Mouse (Mus musculus) liver (tissue): ENCODE measurements around the gene Yipf4.

Experiments
- DNase-seq: peaks from one replicate; pipeline ENCODE4 v3.0.0-alpha.2; 2020; ENCODE audit warnings: mixed read lengths

Yipf4 gene

DNA sequence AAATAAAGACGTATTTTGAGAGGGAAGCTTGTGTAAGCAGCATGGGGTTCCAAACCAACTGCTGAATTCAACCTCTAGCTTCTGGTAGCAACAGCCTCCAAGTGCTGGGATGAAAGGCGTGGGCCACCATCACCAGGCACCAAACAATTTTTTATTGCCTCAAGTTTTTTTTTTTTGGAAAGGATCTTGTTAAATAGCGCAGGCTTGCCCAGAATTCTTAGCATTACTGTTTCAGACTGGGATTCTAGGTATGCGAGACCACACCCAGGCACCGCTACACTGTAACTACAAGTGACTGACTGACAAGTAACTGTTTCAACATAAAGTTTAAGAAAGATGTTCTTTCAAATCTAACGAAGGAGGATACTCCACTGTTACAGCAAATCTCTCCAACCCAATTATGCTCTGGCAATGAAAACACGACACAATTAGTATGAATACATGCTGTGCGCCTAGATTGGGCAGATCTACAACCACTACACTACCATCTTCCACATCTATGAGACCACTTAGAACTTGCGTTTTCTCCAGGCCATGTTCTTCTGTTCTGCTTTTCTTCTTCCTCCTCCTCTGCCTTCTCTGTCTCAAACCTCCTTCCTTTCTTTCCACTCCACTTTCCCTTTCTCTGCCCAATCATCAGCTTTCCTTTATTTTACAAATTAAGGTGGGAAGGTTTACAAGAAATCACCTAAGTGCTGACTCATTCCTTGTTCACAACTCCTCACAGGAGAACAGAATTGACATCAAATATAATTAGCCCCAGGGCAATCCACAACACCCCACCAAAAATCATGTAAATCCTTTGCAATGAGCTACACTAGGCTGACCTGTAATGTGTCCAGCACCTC is 37.7 kb downstream of the Yipf4 start:
- no peak for DNase-seq

DNA sequence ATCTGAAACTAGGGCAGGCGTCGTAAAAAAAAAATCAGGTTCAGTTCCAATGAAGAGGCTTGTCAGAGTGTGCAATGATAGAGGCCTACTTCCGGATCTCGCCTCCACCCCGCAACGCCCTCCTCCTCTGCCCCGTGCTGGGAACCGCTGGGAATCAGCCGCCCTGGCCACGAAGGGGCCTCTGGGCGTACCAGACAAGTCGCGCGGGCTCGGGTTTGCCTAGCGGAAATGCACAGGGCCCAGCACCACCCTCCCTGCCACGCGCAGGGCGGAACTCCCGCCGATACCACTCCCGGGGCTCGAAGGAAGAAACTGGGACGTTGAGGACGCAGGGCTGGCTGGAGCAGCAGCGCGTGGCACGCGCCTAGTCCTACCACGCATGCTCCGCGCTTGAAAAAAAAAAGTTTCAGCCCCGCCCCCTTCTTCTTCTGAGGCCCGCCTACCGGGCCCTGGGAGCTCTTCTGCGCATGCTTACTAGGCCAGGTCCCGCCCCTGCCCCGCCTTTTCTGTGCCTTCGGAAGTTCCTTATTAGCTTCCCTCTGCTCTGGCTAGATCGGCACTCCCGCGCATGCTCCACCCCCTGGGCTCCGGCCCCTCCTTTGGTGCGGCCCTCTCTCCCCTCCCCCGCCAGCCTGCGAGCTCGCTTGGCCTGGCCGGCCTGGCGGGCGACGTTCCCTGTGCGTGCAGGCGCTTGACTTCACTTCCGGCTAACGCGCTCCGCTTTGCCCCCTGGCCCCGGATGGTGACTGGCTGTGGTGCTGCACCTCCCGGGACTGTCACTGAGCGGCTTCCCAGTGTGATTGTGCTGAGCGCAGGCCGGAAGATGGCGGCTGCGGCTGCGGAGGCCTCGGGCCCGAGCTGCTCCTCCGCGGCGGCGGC is 38.7 kb downstream of the Yipf4 start, which contains the start of gene Birc6:
Gene Birc6, plus strand, starts transcription at position 567 of the 879 bp plus-strand sequence.
- DNase-seq, result peak; percentile 100

DNA sequence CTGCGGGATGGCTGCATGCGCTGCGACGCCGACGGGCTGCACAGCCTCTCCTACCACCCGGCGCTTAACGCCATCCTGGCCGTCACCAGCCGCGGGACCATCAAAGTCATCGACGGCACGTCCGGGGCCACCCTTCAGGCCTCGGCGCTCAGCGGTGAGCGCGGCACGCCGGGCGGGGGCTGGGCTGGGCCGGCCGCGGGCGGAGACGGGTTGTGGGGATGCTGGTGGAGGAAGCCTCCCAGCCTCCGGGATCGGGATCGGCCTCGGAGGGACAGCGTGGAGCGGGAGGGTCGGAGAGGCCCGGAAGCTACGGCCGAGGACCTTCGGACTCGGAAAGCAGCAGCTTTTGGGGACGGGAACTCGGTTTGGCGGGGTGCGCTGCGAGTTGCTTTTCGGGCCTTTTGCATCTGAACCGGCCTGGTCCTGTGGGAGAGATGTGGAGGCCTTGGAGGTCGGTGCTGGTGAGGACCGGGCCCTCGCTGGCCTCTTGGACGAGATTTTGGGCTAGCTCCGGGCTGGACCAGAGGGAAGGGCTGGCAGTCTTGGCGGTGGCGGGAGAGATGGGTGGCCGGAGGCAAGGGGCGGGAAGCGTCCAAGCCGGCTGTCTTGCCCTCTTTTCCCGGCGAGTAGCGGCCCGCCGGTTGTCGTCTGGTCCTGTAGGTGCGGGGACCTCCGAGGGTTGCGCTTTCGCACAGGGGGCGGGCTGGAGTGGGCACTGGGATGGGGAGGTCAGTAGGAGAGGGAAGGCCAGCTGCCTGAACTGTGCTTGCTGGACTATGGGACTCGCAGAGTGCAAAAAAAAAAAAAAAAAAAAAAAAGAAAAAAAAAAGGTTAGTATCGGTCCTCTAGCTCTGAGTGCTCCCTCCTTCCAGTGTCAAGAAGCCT is 39.6 kb downstream of the Yipf4 start:
- DNase-seq, result peak; percentile 76

DNA sequence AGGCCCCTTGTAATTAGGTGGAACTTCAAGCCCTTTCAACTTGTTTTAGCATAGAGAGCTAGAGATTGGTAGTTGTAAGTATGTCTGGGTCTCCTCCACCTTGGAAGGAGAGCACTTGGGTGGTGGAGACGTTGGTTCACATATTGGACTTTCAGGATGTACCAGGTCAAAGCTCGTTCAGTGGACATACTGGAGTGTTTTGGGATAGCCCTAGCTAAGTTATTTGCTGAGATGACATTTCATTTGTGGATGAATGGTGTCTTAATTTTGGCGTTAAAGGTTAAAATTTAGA is 40.2 kb downstream of the Yipf4 start:
- no peak for DNase-seq

DNA sequence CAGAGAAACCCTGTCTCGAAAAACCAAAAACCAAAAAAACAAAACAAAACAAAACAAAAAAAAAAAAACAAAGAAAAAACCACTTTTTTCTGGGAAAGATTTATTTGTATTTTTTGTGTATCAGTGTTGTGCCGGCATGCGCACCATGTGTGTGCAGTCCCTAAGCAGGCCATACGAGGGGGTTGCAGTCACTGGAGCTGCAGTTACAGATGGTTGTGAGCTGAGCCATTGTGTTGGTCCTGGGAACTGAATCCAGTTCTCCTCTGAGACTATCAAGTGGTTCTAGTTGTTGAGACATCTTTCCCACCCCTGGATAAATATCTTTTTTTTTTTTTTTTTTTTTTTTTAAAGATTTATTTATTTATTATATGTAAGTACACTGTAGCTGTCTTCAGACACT is 45.7 kb downstream of the Yipf4 start:
- no peak for DNase-seq

DNA sequence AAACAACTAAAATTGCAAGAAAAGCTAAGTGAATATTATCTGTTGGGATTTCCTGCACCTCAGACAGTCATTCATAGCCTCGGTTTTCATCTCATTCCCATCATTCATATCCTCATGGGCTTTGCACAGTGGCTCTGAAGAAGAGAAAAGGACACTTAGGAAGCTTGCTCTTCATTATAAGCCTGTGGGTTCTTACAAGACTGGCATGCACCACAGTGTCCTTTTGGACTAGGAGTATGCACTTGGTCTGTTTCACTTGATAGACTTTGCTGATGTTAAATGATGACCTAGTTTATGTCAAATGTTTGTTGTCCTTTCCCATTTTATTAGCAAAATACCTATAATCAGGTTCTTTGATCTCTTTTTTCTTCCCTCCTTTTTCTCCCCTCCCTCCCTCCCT is 48.2 kb downstream of the Yipf4 start:
- DNase-seq, result no peak

- DNase-seq, result no peak
Observed at GRCm38 (mm10) chr17:74543615-74544014, 54.3 kb downstream of the Yipf4 start.
